Comparison of ENCODE assay signal across 16 mouse cellular contexts in the genomic region with DNA sequence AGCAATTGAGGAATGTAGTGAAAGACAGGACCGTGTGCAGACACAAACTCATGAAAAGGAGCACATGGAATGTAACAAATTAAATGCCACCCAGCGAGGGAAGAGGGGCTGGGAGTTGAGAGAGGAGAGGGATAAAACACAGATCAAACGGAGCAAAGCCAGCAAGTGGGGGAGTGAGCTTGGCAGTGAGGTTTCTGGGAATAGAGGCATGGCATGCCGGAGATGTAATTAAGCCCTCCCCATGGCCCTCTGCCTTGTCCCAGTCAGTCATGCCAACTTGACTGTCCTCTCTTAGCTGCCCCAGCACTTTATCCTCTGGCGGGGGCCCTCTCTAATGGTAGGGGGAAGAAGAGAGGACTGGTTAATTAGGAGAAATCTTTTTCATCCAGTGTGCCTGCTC.
DNase-seq lines count a peak whose midpoint lies in the region; ATAC-seq and TF ChIP-seq lines count a peak whose summit lies in the region.
"Had no signal": no experiment of that assay in that cellular context is flagged by ENCODE, and none has a peak within 500 bp of the region (broad histone marks: within the 10 kb centered on the region; RNA-seq: fewer than 3 reads in every experiment).

No protein-coding gene starts in this region.

- DNase-seq in embryonic facial prominence, embryonic 14.5 days (ENCODE audit: low spot score) = peak; percentile 48
- no peak for DNase-seq in embryonic facial prominence, embryonic 10.5 days (ENCODE audit: low spot score)
- DNase-seq in hindbrain, embryonic 10.5 days (ENCODE audit: low spot score) = no peak
- DNase-seq in hindbrain, embryonic 14.5 days (ENCODE audit: low spot score) = no peak
- DNase-seq in left cerebral cortex, postnatal 4 days = peak; percentile 43
- DNase-seq in left cerebral cortex, adult 8-10 months (ENCODE audit: low spot score in 2 of 2) = no peak
- no peak for DNase-seq in stomach, postnatal 0 days (ENCODE audit: low spot score)
- DNase-seq: embryo, embryonic 11 days; heart, postnatal 4 days; lung, embryonic 14.5 days; lung, postnatal 4 days; right cerebral cortex, postnatal 25 days; thymus, postnatal 25 days had no signal

- no peak overlapping the region; the same call in 1 of the 2 replicates for H3K27ac ChIP-seq in embryonic facial prominence, embryonic 14.5 days (replicated peaks; ENCODE audit: low read depth, low read length)
- no peak overlapping the region for H3K27ac ChIP-seq in embryonic facial prominence, embryonic 10.5 days (replicated peaks)
- 0 out of 2 replicates have a peak overlapping the region, but pooled peaks have one; percentile 23 for H3K27ac ChIP-seq in hindbrain, embryonic 10.5 days
- no peak overlapping the region for H3K27ac ChIP-seq in hindbrain, embryonic 14.5 days
- H3K27ac ChIP-seq in midbrain, embryonic 16.5 days (ENCODE audit: low read length) = no peak overlapping the region
- no peak overlapping the region for H3K27ac ChIP-seq in stomach, postnatal 0 days (replicated peaks)
- H3K27ac ChIP-seq: intestine, embryonic 15.5 days; liver, embryonic 12.5 days had no signal

- 18% methylated on average over 5 of the region's 5 CpGs for WGBS in embryonic facial prominence, embryonic 14.5 days
- 46% methylated on average over 5 of the region's 5 CpGs for WGBS in embryonic facial prominence, embryonic 10.5 days
- WGBS in hindbrain, embryonic 10.5 days = 50% methylated on average over 5 of the region's 5 CpGs
- WGBS in hindbrain, embryonic 14.5 days = 36% methylated on average over 5 of the region's 5 CpGs
- 28% methylated on average over 5 of the region's 5 CpGs for WGBS in midbrain, embryonic 16.5 days
- 28% methylated on average over 5 of the region's 5 CpGs for whole genome bisulfite sequencing in stomach, postnatal 0 days

- intact Hi-C loops in left cerebral cortex, postnatal 4 days (cut with DNase I) = no loop called here

- no peak overlapping the region for H3K4me2 ChIP-seq in embryonic facial prominence, embryonic 14.5 days (ENCODE audit: low read depth, low read length)
- no peak overlapping the region for H3K4me2 ChIP-seq in hindbrain, embryonic 14.5 days (replicated peaks)
- no peak overlapping the region; the same call in 1 of the 2 replicates for H3K4me2 ChIP-seq in midbrain, embryonic 16.5 days (ENCODE audit: low read length)
- no peak overlapping the region for H3K4me2 ChIP-seq in stomach, postnatal 0 days (replicated peaks; ENCODE audit: low read depth)
- H3K4me2 ChIP-seq: intestine, embryonic 15.5 days; liver, embryonic 12.5 days; lung, embryonic 14.5 days had no signal

- no peak for TF ChIP-seq EP300 in stomach, postnatal 0 days (optimal IDR thresholded peaks at IDR 0.05)

- H3K36me3 ChIP-seq in embryonic facial prominence, embryonic 14.5 days (ENCODE audit: control insufficient read depth, insufficient read depth, low read length) = no peaks in the 10 kb centered on the region
- H3K36me3 ChIP-seq in embryonic facial prominence, embryonic 10.5 days (replicated peaks) = no peaks in the 10 kb centered on the region
- no peaks in the 10 kb centered on the region for H3K36me3 ChIP-seq in hindbrain, embryonic 10.5 days
- H3K36me3 ChIP-seq in hindbrain, embryonic 14.5 days (replicated peaks; ENCODE audit: control insufficient read depth, insufficient read depth) = no peaks in the 10 kb centered on the region
- H3K36me3 ChIP-seq in midbrain, embryonic 16.5 days (ENCODE audit: control insufficient read depth, insufficient read depth, low read length) = no peaks in the 10 kb centered on the region
- H3K36me3 ChIP-seq in stomach, postnatal 0 days (ENCODE audit: control insufficient read depth, insufficient read depth, low read length) = no peaks in the 10 kb centered on the region
- H3K36me3 ChIP-seq: intestine, embryonic 15.5 days; liver, embryonic 12.5 days had no signal

- no peaks in the 10 kb centered on the region for H3K9me3 ChIP-seq in embryonic facial prominence, embryonic 14.5 days (ENCODE audit: control insufficient read depth, low read length)
- no peaks in the 10 kb centered on the region for H3K9me3 ChIP-seq in embryonic facial prominence, embryonic 10.5 days
- H3K9me3 ChIP-seq in hindbrain, embryonic 10.5 days = no peaks in the 10 kb centered on the region
- H3K9me3 ChIP-seq in hindbrain, embryonic 14.5 days (ENCODE audit: control insufficient read depth, low read length) = no peaks in the 10 kb centered on the region
- H3K9me3 ChIP-seq in midbrain, embryonic 16.5 days (replicated peaks; ENCODE audit: control insufficient read depth, low read length, poor library complexity, severe bottlenecking) = no peaks in the 10 kb centered on the region
- no peaks in the 10 kb centered on the region for H3K9me3 ChIP-seq in stomach, postnatal 0 days (ENCODE audit: control insufficient read depth, low read length)
- H3K9me3 ChIP-seq: intestine, embryonic 15.5 days; liver, embryonic 12.5 days had no signal

- TF ChIP-seq CTCF in stomach, postnatal 0 days (IDR thresholded peaks at IDR 0.05; ENCODE audit: low read depth) = no peak

- H3K4me3 ChIP-seq in embryonic facial prominence, embryonic 14.5 days (ENCODE audit: low read depth, low read length) = no peak overlapping the region
- H3K4me3 ChIP-seq in embryonic facial prominence, embryonic 10.5 days = no peak overlapping the region
- H3K4me3 ChIP-seq in hindbrain, embryonic 10.5 days = no peak overlapping the region
- H3K4me3 ChIP-seq in hindbrain, embryonic 14.5 days (replicated peaks; ENCODE audit: low read length) = no peak overlapping the region
- H3K4me3 ChIP-seq in midbrain, embryonic 16.5 days (ENCODE audit: low read depth, low read length) = no peak overlapping the region
- H3K4me3 ChIP-seq in stomach, postnatal 0 days (ENCODE audit: low read depth, low read length) = no peak overlapping the region
- H3K4me3 ChIP-seq: intestine, embryonic 15.5 days; liver, embryonic 12.5 days had no signal

- peaks cover 7% of the 10 kb centered on the region for H3K4me1 ChIP-seq in embryonic facial prominence, embryonic 14.5 days (ENCODE audit: control insufficient read depth, insufficient read depth, low read length)
- H3K4me1 ChIP-seq in embryonic facial prominence, embryonic 10.5 days = no peaks in the 10 kb centered on the region
- H3K4me1 ChIP-seq in hindbrain, embryonic 10.5 days (replicated peaks) = peaks cover 3% of the 10 kb centered on the region; the same call in 1 of the 2 replicates
- H3K4me1 ChIP-seq in hindbrain, embryonic 14.5 days (replicated peaks; ENCODE audit: control insufficient read depth, insufficient read depth, low read length) = no peaks in the 10 kb centered on the region
- peaks cover 6% of the 10 kb centered on the region; the same call in 1 of the 2 replicates for H3K4me1 ChIP-seq in midbrain, embryonic 16.5 days (ENCODE audit: control insufficient read depth, insufficient read depth, low read length)
- H3K4me1 ChIP-seq in stomach, postnatal 0 days (replicated peaks; ENCODE audit: control insufficient read depth, insufficient read depth) = no peaks in the 10 kb centered on the region
- H3K4me1 ChIP-seq: intestine, embryonic 15.5 days; liver, embryonic 12.5 days had no signal

- no peaks in the 10 kb centered on the region for H3K27me3 ChIP-seq in embryonic facial prominence, embryonic 14.5 days (replicated peaks; ENCODE audit: control insufficient read depth, insufficient read depth, low read length)
- no peaks in the 10 kb centered on the region for H3K27me3 ChIP-seq in embryonic facial prominence, embryonic 10.5 days (replicated peaks; ENCODE audit: low read depth, poor library complexity, severe bottlenecking)
- no peaks in the 10 kb centered on the region for H3K27me3 ChIP-seq in hindbrain, embryonic 10.5 days (ENCODE audit: insufficient read depth, poor library complexity, severe bottlenecking)
- H3K27me3 ChIP-seq in hindbrain, embryonic 14.5 days (ENCODE audit: control insufficient read depth, insufficient read depth, low read length) = no peaks in the 10 kb centered on the region
- H3K27me3 ChIP-seq in midbrain, embryonic 16.5 days (ENCODE audit: control insufficient read depth, insufficient read depth, low read depth, low read length) = no peaks in the 10 kb centered on the region
- no peaks in the 10 kb centered on the region for H3K27me3 ChIP-seq in stomach, postnatal 0 days (ENCODE audit: control insufficient read depth, insufficient read depth, low read length)
- H3K27me3 ChIP-seq: intestine, embryonic 15.5 days; liver, embryonic 12.5 days had no signal

- ATAC-seq in embryonic facial prominence, embryonic 14.5 days (ENCODE audit: low read depth) = no peak
- no peak for ATAC-seq in hindbrain, embryonic 14.5 days (ENCODE audit: low FRiP score)
- peak; percentile 67 for ATAC-seq in midbrain, embryonic 16.5 days
- ATAC-seq in stomach, postnatal 0 days (ENCODE audit: low FRiP score, low TSS enrichment) = no peak
- ATAC-seq: intestine, embryonic 15.5 days; liver, embryonic 12.5 days had no signal

- no peak overlapping the region for H3K9ac ChIP-seq in embryonic facial prominence, embryonic 14.5 days (ENCODE audit: low read depth, low read length)
- no peak overlapping the region for H3K9ac ChIP-seq in hindbrain, embryonic 14.5 days
- H3K9ac ChIP-seq in midbrain, embryonic 16.5 days (ENCODE audit: low read depth, low read length) = no peak overlapping the region
- no peak overlapping the region for H3K9ac ChIP-seq in stomach, postnatal 0 days (ENCODE audit: low read length)
- H3K9ac ChIP-seq: intestine, embryonic 15.5 days; liver, embryonic 12.5 days; lung, embryonic 14.5 days had no signal

Comparison
In these comparisons a context has a peak if more than half of its experiments do, and no peak if none do; other contexts are left out.
1. DNase-seq: peak in embryonic facial prominence, embryonic 14.5 days (single experiment) and left cerebral cortex, postnatal 4 days (single experiment); none in embryonic facial prominence, embryonic 10.5 days (single experiment), hindbrain, embryonic 10.5 days (single experiment), hindbrain, embryonic 14.5 days (single experiment), left cerebral cortex, adult 8-10 months (0 of 2) and stomach, postnatal 0 days (single experiment).